ENCODE assay signal across 13 mouse cellular contexts in genomic region chr7:63926492-63926891, GRCm38 (mm10). TPM values are rescaled to one million over a fixed set of nuclear protein-coding genes. Genes with fewer than 3 reads are reported as not detected.
DNase-seq lines count a peak whose midpoint lies in the region; ATAC-seq and TF ChIP-seq lines count a peak whose summit lies in the region.
"Had no signal": no experiment of that assay in that cellular context is flagged by ENCODE, and none has a peak within 500 bp of the region (broad histone marks: within the 10 kb centered on the region; RNA-seq: fewer than 3 reads in every experiment).

No protein-coding gene starts in this region.

- ATAC-seq in heart, postnatal 0 days (ENCODE audit: insufficient read depth, low read depth) = no peak
- no peak for ATAC-seq in limb, embryonic 15.5 days (ENCODE audit: insufficient number of reproducible peaks, low FRiP score, low TSS enrichment, low read depth)
- ATAC-seq in inflammation-experienced regulatory T-cells, adult 6 months = no peak
- ATAC-seq: midbrain, embryonic 16.5 days had no signal

- H3K9ac ChIP-seq in heart, postnatal 0 days (replicated peaks; ENCODE audit: low read depth, low read length) = no peak overlapping the region
- H3K9ac ChIP-seq in limb, embryonic 15.5 days = no peak overlapping the region

- no peaks in the 10 kb centered on the region for H3K36me3 ChIP-seq in heart, postnatal 0 days (replicated peaks; ENCODE audit: control insufficient read depth, insufficient read depth, low read length)
- H3K36me3 ChIP-seq in limb, embryonic 15.5 days = no peaks in the 10 kb centered on the region

- TF ChIP-seq EP300 in heart, postnatal 0 days (IDR thresholded peaks at IDR 0.05; ENCODE audit: low read depth) = no peak

- no peak overlapping the region for H3K4me3 ChIP-seq in heart, postnatal 0 days (ENCODE audit: low read depth, low read length)
- no peak overlapping the region for H3K4me3 ChIP-seq in lung, adult 2 months (replicated peaks; ENCODE audit: extremely low read depth, low read depth, low read length)
- H3K4me3 ChIP-seq in limb, embryonic 15.5 days = no peak overlapping the region

- no peak overlapping the region for H3K4me2 ChIP-seq in heart, postnatal 0 days (ENCODE audit: low read depth, low read length)
- no peak overlapping the region for H3K4me2 ChIP-seq in limb, embryonic 15.5 days

- H3K9me3 ChIP-seq in heart, postnatal 0 days (replicated peaks; ENCODE audit: control insufficient read depth, low read length) = no peaks in the 10 kb centered on the region
- no peaks in the 10 kb centered on the region for H3K9me3 ChIP-seq in limb, embryonic 15.5 days

- peaks cover 70% of the 10 kb centered on the region for H3K4me1 ChIP-seq in heart, postnatal 0 days (ENCODE audit: control insufficient read depth, insufficient read depth)
- peaks cover 61% of the 10 kb centered on the region for H3K4me1 ChIP-seq in lung, adult 2 months (ENCODE audit: control insufficient read depth, insufficient read depth, low read length)
- H3K4me1 ChIP-seq in limb, embryonic 15.5 days = peaks cover 46% of the 10 kb centered on the region

- TF ChIP-seq CTCF in heart, postnatal 0 days (IDR thresholded peaks at IDR 0.05; ENCODE audit: low read depth) = no peak
- no peak for TF ChIP-seq CTCF in lung, adult 2 months (IDR thresholded peaks at IDR 0.05; ENCODE audit: insufficient read depth, low read length)

- peak overlapping the region; percentile 71 for H3K27ac ChIP-seq in heart, postnatal 0 days (ENCODE audit: low read depth)
- H3K27ac ChIP-seq in limb, embryonic 15.5 days = peak overlapping the region; percentile 84; the same call in 1 of the 2 replicates

- no peak for DNase-seq in heart, postnatal 0 days (ENCODE audit: low spot score)
- no peak for DNase-seq in heart, adult 8-10 months (ENCODE audit: low spot score)
- peak; percentile 4 for DNase-seq in lung, adult 2 months
- no peak for DNase-seq in lung, postnatal 14 days
- peak; percentile 72 for DNase-seq in cerebellum, adult 9-10 months
- no peak for DNase-seq in ovary, postnatal 14 days (ENCODE audit: low spot score)
- DNase-seq: thymus, postnatal 25 days had no signal

- no peaks in the 10 kb centered on the region for H3K27me3 ChIP-seq in heart, postnatal 0 days (ENCODE audit: control insufficient read depth, insufficient read depth, low read length)
- no peaks in the 10 kb centered on the region for H3K27me3 ChIP-seq in limb, embryonic 15.5 days

- TF ChIP-seq POLR2A in lung, adult 2 months (IDR thresholded peaks at IDR 0.05; ENCODE audit: borderline replicate concordance, extremely low read depth, low read depth, low read length) = no peak

- whole genome bisulfite sequencing in heart, postnatal 0 days = 72% methylated on average over 3 of the region's 3 CpGs
- WGBS in lung, adult 2 months = 65% methylated on average over 3 of the region's 3 CpGs
- 74% methylated on average over 3 of the region's 3 CpGs for WGBS in limb, embryonic 15.5 days

RNA-seq across cellular contexts. Expression of gene E030018B13Rik, which starts 9.8 kb away (rescaled TPM):
- total RNA-seq in heart, postnatal 0 days (2014; rRNA removed; ENCODE audit: low replicate concordance) = not detected in 2 replicates
- 0.11 and 0.15 TPM in 2 replicates for polyA plus RNA-seq in heart, postnatal 0 days (2015; fragmentation: Nextera tagmentation; extraction: Ambion mirVana)
- not detected for total RNA-seq in heart, adult 8-10 months (2022)
- not detected in 2 replicates for polyA plus RNA-seq in lung, adult 2 months (2012; rRNA removed)
- polyA plus RNA-seq in limb, embryonic 15.5 days (2015; fragmentation: Nextera tagmentation; extraction: Ambion mirVana) = not detected in 2 replicates
- polyA plus RNA-seq in inflammation-experienced regulatory T-cells, adult 6 months (2017; shearing (Covaris generic)) = under 1 TPM in 1 of 3 experiments, not detected in 2; 0.62 TPM
- total RNA-seq: gastrocnemius, adult 18-20 months; heart, postnatal 36 days; left cerebral cortex, postnatal 25 days had no signal
- polyA plus RNA-seq: midbrain, embryonic 16.5 days had no signal

RNA-seq across cellular contexts. Expression of gene Klf13, which starts 12.2 kb away (rescaled TPM):
- 40.7 and 47.4 TPM in 2 replicates for total RNA-seq in heart, postnatal 0 days (2014; rRNA removed; ENCODE audit: low replicate concordance)
- 26.0 and 26.5 TPM in 2 replicates for polyA plus RNA-seq in heart, postnatal 0 days (2015; fragmentation: Nextera tagmentation; extraction: Ambion mirVana)
- total RNA-seq in heart, adult 8-10 months (2022) = 10 to 100 TPM; 39.6 to 53.1 (median 47.7) TPM
- 88.4 and 109 TPM in 2 replicates for polyA plus RNA-seq in lung, adult 2 months (2012; rRNA removed)
- 31.3 and 33.4 TPM in 2 replicates for polyA plus RNA-seq in limb, embryonic 15.5 days (2015; fragmentation: Nextera tagmentation; extraction: Ambion mirVana)
- 100 to 1,000 TPM; 125 to 194 (median 163) TPM for polyA plus RNA-seq in inflammation-experienced regulatory T-cells, adult 6 months (2017; shearing (Covaris generic))

Comparison
In these comparisons a context has a peak if more than half of its experiments do, and no peak if none do; other contexts are left out.
1. DNase-seq: peak in lung, adult 2 months (single experiment) and cerebellum, adult 9-10 months (single experiment); none in heart, postnatal 0 days (single experiment), heart, adult 8-10 months (single experiment), lung, postnatal 14 days (single experiment) and ovary, postnatal 14 days (single experiment).